Mouse (Mus musculus) heart, embryonic 11.5 days (tissue): ENCODE data around the gene Pla2g2c. TPM values are rescaled to one million over a fixed set of nuclear protein-coding genes. Genes with fewer than 3 reads are reported as not detected.

Experiments
- ATAC-seq: fragments of 200-750 bp; cut with Nextera tagmentation; replicated peaks from 2 replicates; pipeline ENCODE4 v1.8.0; 2017; ENCODE audit warnings: moderate library complexity; ENCODE audit not compliant: insufficient number of reproducible peaks, low FRiP score, low TSS enrichment
- H3K27ac ChIP-seq: fragments of 300-500 bp; sonication (generic); 2 replicates; pipeline ENCODE4 v1.5.1; 2014; ENCODE audit warnings: mild to moderate bottlenecking, low read depth, low read length
- H3K27me3 ChIP-seq: fragments of 300-500 bp; sonication (generic); 2 replicates; pipeline ENCODE4 v1.6.1; 2014; ENCODE audit warnings: mild to moderate bottlenecking, low read length, mixed read lengths; ENCODE audit not compliant: control insufficient read depth, insufficient read depth
- H3K36me3 ChIP-seq: fragments of 300-500 bp; sonication (generic); 2 replicates; pipeline ENCODE4 v1.6.1; 2014; ENCODE audit warnings: mild to moderate bottlenecking, low read length, moderate library complexity, mixed read lengths; ENCODE audit not compliant: control insufficient read depth, insufficient read depth
- H3K4me1 ChIP-seq: fragments of 300-500 bp; sonication (generic); 2 replicates; pipeline ENCODE4 v1.6.1; 2014; ENCODE audit warnings: low read length; ENCODE audit not compliant: control insufficient read depth, insufficient read depth
- H3K4me2 ChIP-seq: fragments of 300-500 bp; sonication (generic); 2 replicates; pipeline ENCODE4 v1.6.1; 2014; ENCODE audit warnings: mild to moderate bottlenecking, moderate library complexity
- H3K4me3 ChIP-seq: fragments of 300-500 bp; sonication (generic); 2 replicates; pipeline ENCODE4 v1.5.1; 2014; ENCODE audit warnings: low read depth, low read length
- H3K9ac ChIP-seq: fragments of 300-500 bp; sonication (generic); 2 replicates; pipeline ENCODE4 v1.6.1; 2014; ENCODE audit warnings: mild to moderate bottlenecking, low read depth, low read length, moderate library complexity
- H3K9me3 ChIP-seq: fragments of 300-500 bp; sonication (generic); replicated peaks from 2 replicates; pipeline ENCODE4 v1.6.1; 2016; ENCODE audit warnings: low read length; ENCODE audit not compliant: control insufficient read depth
- WGBS: fragments of 180-500 bp; shearing (Covaris S2); extraction: QIAGEN DNeasy Blood & Tissue Kit; methylation state at CpG from one replicate; pipeline ENCODE4 v1.1.7; 2014; ENCODE audit not compliant: insufficient replicate concordance; 5-methylcytosine and 5-hydroxymethylcytosine counted together
- polyA plus RNA-seq: library from polyadenylated mRNA; unstranded; fragments of >200 nt; fragmentation: Nextera tagmentation; extraction: Ambion mirVana; gene quantifications from 2 replicates; pipeline ENCODE4 v1.2.1, GENCODE M21; 2014

Gene Pla2g2c
- polyA plus RNA-seq, 1 experiment from 2014 or later = 0.52 TPM

GRCm38 (mm10) chr4:138788381-138788780 is 63.8 kb downstream of the Pla2g2c start:
- no peak for ATAC-seq
- WGBS = 70% methylated on average over 4 of the region's 4 CpGs
- H3K9me3 ChIP-seq = no peaks in the 10 kb centered on the region

GRCm38 (mm10) chr4:138791452-138791851 is 66.9 kb downstream of the Pla2g2c start:
- Histone ChIP-seq H3K4me3 (no peak overlapping the region), H3K9ac (no peak overlapping the region), H3K4me1 (no peaks in the 10 kb centered on the region), H3K36me3 (no peaks in the 10 kb centered on the region), H3K27ac (no peak overlapping the region), H3K27me3 (0 out of 2 replicates have a peak, but pooled peaks cover 3% of the 10 kb centered on the region), H3K4me2 (no peak overlapping the region), H3K9me3 (no peaks in the 10 kb centered on the region)
- 64% methylated on average over 6 of the region's 6 CpGs for WGBS
- ATAC-seq = no peak

More at GRCm38 (mm10) chr4:138788381-138788780, 63.8 kb downstream of the Pla2g2c start:
- Histone ChIP-seq H3K4me2 (no peak overlapping the region), H3K36me3 (no peaks in the 10 kb centered on the region), H3K4me1 (no peaks in the 10 kb centered on the region), H3K4me3 (no peak overlapping the region), H3K9ac (no peak overlapping the region), H3K27me3 (0 out of 2 replicates have a peak, but pooled peaks cover 3% of the 10 kb centered on the region), H3K27ac (no peak overlapping the region)

- Histone ChIP-seq H3K4me2 (no peak overlapping the region), H3K27me3 (0 out of 2 replicates have a peak, but pooled peaks cover 3% of the 10 kb centered on the region), H3K27ac (no peak overlapping the region), H3K4me1 (no peaks in the 10 kb centered on the region), H3K36me3 (no peaks in the 10 kb centered on the region), H3K9ac (no peak overlapping the region), H3K4me3 (no peak overlapping the region), H3K9me3 (no peaks in the 10 kb centered on the region)
- no peak for ATAC-seq
- WGBS = 45% methylated on average over 9 of the region's 9 CpGs
Observed at GRCm38 (mm10) chr4:138792599-138792998, 68.0 kb downstream of the Pla2g2c start.

- H3K9me3 ChIP-seq = no peaks in the 10 kb centered on the region
- 56% methylated on average over 2 of the region's 2 CpGs for WGBS
- H3K4me1 ChIP-seq = no peaks in the 10 kb centered on the region
- H3K36me3 ChIP-seq = no peaks in the 10 kb centered on the region
- H3K4me2 ChIP-seq = no peak overlapping the region
- no peak overlapping the region for H3K9ac ChIP-seq
- no peak overlapping the region for H3K27ac ChIP-seq
- H3K4me3 ChIP-seq = no peak overlapping the region
- 0 out of 2 replicates have a peak, but pooled peaks cover 3% of the 10 kb centered on the region for H3K27me3 ChIP-seq
- ATAC-seq = no peak
Observed at GRCm38 (mm10) chr4:138793276-138793675, 68.7 kb downstream of the Pla2g2c start.

GRCm38 (mm10) chr4:138794344-138794743 is 69.8 kb downstream of the Pla2g2c start:
- Histone ChIP-seq H3K4me1 (no peaks in the 10 kb centered on the region), H3K27me3 (0 out of 2 replicates have a peak, but pooled peaks cover 3% of the 10 kb centered on the region), H3K27ac (no peak overlapping the region), H3K9me3 (no peaks in the 10 kb centered on the region), H3K4me3 (no peak overlapping the region), H3K9ac (no peak overlapping the region), H3K36me3 (no peaks in the 10 kb centered on the region), H3K4me2 (no peak overlapping the region)
- no peak for ATAC-seq
- 78% methylated on average over 6 of the region's 6 CpGs for WGBS

Other genes with a start within 250 kb of the Pla2g2c start
- not detected in 2 replicates for gene Vwa5b1, start 88.9 kb upstream of the Pla2g2c start, polyA plus RNA-seq
- gene Ubxn10, start 12.4 kb downstream of the Pla2g2c start, polyA plus RNA-seq = 1.2 and 1.3 TPM in 2 replicates
- not detected in 2 replicates for gene Pla2g2f, start 32.8 kb downstream of the Pla2g2c start, polyA plus RNA-seq
- not detected in 2 replicates for gene Pla2g2d, start 50.9 kb downstream of the Pla2g2c start, polyA plus RNA-seq
- 1.1 and 1.9 TPM in 2 replicates for gene Pla2g5, start 138.7 kb downstream of the Pla2g2c start, polyA plus RNA-seq
- gene Gm13030, start 149.2 kb downstream of the Pla2g2c start, polyA plus RNA-seq = not detected in 2 replicates
- not detected in 2 replicates for gene Pla2g2e, start 153.2 kb downstream of the Pla2g2c start, polyA plus RNA-seq
- gene Otud3, start 189.2 kb downstream of the Pla2g2c start, polyA plus RNA-seq = 3.4 and 4.2 TPM in 2 replicates
- not detected in 2 replicates for gene Rnf186, start 242.3 kb downstream of the Pla2g2c start, polyA plus RNA-seq
- 3.0 TPM in 2 replicates for gene Tmco4, start 248.1 kb downstream of the Pla2g2c start, polyA plus RNA-seq